Mouse (Mus musculus) neural tube, embryonic 15.5 days (tissue): Measurements from ENCODE around the gene Mrvi1. TPM values are rescaled to one million over a fixed set of nuclear protein-coding genes. Genes with fewer than 3 reads are reported as not detected.

Source experiments
- polyA plus RNA-seq: library from polyadenylated mRNA; unstranded; fragments of >200 nt; fragmentation: Nextera tagmentation; extraction: Ambion mirVana; gene quantifications from 2 replicates; pipeline ENCODE4 v1.2.1, GENCODE M21; 2015

Mrvi1 gene
- polyA plus RNA-seq, 1 experiment from 2014 or later, result 1.4 TPM

Other genes with a start within 250 kb of the Mrvi1 start
- gene Ampd3, start 214.3 kb downstream of the Mrvi1 start, polyA plus RNA-seq, result 12.0 and 12.6 TPM in 2 replicates
- 35.2 and 35.8 TPM in 2 replicates for gene Rnf141, start 138.0 kb downstream of the Mrvi1 start, polyA plus RNA-seq
- 5.7 and 6.7 TPM in 2 replicates for gene Lyve1, start 119.2 kb downstream of the Mrvi1 start, polyA plus RNA-seq
- gene Ctr9, start 46.5 kb upstream of the Mrvi1 start, polyA plus RNA-seq, result 68.3 and 71.5 TPM in 2 replicates
- 876 and 927 TPM in 2 replicates for gene Eif4g2, start 100.6 kb upstream of the Mrvi1 start, polyA plus RNA-seq